Mouse (Mus musculus) megakaryocyte progenitor cell, adult 5-6 weeks (primary cell): Measurements from ENCODE around the gene Rpl38. TPM values are rescaled to one million over a fixed set of nuclear protein-coding genes. Genes with fewer than 3 reads are reported as not detected.
A peak's percentile ranks its signal among the peaks of the same experiment; 100 is the strongest.
"Not testable (repeated sequence)": the region's sequence is repeated elsewhere in the genome, so short reads cannot be mapped to it uniquely, and the experiment has no call there.

ENCODE experiments used
- ATAC-seq: replicated peaks from 2 replicates; pipeline ENCODE4 v1.8.0; 2016; ENCODE audit warnings: mild to moderate bottlenecking, moderate TSS enrichment, inconsistent platforms; ENCODE audit not compliant: poor library complexity
- total RNA-seq, 2 experiments: library from RNA; stranded (forward) in 1 of 2; stranded (reverse) in 1 of 2; fragments of 157-497, 149-512 nt in 1 of 2; fragments of 200-1000 nt in 1 of 2; gene quantifications; 2 replicates each; pipeline versions ENCODE4 v1.2.3 to v1.2.4; 2015 to 2017

Gene Rpl38
- total RNA-seq, 2 experiments from 2014 or later: 1,176 to 5,175 TPM

GRCm38 (mm10) chr11:114656994-114657644, 11.2 kb upstream of the Rpl38 start:
- no peak for ATAC-seq

- ATAC-seq: peak; percentile 26; the same call in 1 of the 2 replicates
These were observed 10.6 kb upstream of the Rpl38 start for GRCm38 (mm10) chr11:114657737-114658136.

- ATAC-seq: no peak
These were observed 6.2 kb upstream of the Rpl38 start for GRCm38 (mm10) chr11:114662161-114662560.

GRCm38 (mm10) chr11:114662746-114663362, 5.5 kb upstream of the Rpl38 start:
- ATAC-seq: peak; percentile 91

- no peak for ATAC-seq
These were observed 4.2 kb upstream of the Rpl38 start for GRCm38 (mm10) chr11:114664164-114664563.

GRCm38 (mm10) chr11:114665463-114665862, 2.9 kb upstream of the Rpl38 start:
- no peak for ATAC-seq

- no peak for ATAC-seq
These were observed 1.5 kb upstream of the Rpl38 start for GRCm38 (mm10) chr11:114666786-114667185.

- ATAC-seq: no peak
These were observed 940 bp upstream of the Rpl38 start for GRCm38 (mm10) chr11:114667236-114667931.

GRCm38 (mm10) chr11:114667932-114668285, 415 bp upstream of the Rpl38 start:
- peak; percentile 38 for ATAC-seq

GRCm38 (mm10) chr11:114668741-114669623, 658 bp downstream of the Rpl38 start:
- ATAC-seq: peak; percentile 61

- no peak for ATAC-seq
These were observed 1.4 kb downstream of the Rpl38 start for GRCm38 (mm10) chr11:114669651-114670168.

- no peak for ATAC-seq
These were observed 2.8 kb downstream of the Rpl38 start for GRCm38 (mm10) chr11:114671147-114671546.

- no peak for ATAC-seq
These were observed 4.7 kb downstream of the Rpl38 start for GRCm38 (mm10) chr11:114672794-114673718.

- ATAC-seq: no peak
These were observed 5.4 kb downstream of the Rpl38 start for GRCm38 (mm10) chr11:114673719-114674050.

GRCm38 (mm10) chr11:114674180-114674579, 5.9 kb downstream of the Rpl38 start:
- ATAC-seq: no peak

GRCm38 (mm10) chr11:114674796-114675195, 6.5 kb downstream of the Rpl38 start:
- ATAC-seq: not testable (repeated sequence)

- peak; percentile 78 for ATAC-seq
These were observed 7.1 kb downstream of the Rpl38 start, which contains the start of gene Ttyh2 for GRCm38 (mm10) chr11:114675341-114675825. TSS of gene Ttyh2 (plus strand) at chr11:114675431.

- ATAC-seq: peak; percentile 11; the same call in 1 of the 2 replicates
These were observed 7.6 kb downstream of the Rpl38 start for GRCm38 (mm10) chr11:114675826-114676401.

- ATAC-seq: peak; percentile 5; the same call in 1 of the 2 replicates
These were observed 8.1 kb downstream of the Rpl38 start for GRCm38 (mm10) chr11:114676431-114676830.
